Mouse (Mus musculus) MEL (cell line): Measurements from ENCODE around the gene Nt5dc1. TPM values are rescaled to one million over a fixed set of nuclear protein-coding genes. Genes with fewer than 3 reads are reported as not detected.

Experiments
- DNase-seq: peaks from one replicate; pipeline ENCODE4 v3.0.0; 2011; ENCODE audit warnings: low read depth, low spot score
- H3K27ac ChIP-seq: 2 replicates; pipeline ENCODE4 v1.5.1; 2012; ENCODE audit warnings: low read depth, mild to moderate bottlenecking, control low read depth, low read length, moderate library complexity; ENCODE audit not compliant: control insufficient read depth
- H3K27me3 ChIP-seq, 2 experiments: fragments of 150-350 bp in 1 of 2; sonication (generic) in 1 of 2; 2 replicates each; pipeline ENCODE4 v1.6.1; 2012; ENCODE audit warnings: low read length in 2 of 2, mild to moderate bottlenecking in 2 of 2, improper control_type of control experiment in 1 of 2, moderate library complexity in 1 of 2; ENCODE audit not compliant: insufficient read depth in 2 of 2, control insufficient read depth in 1 of 2
- H3K36me3 ChIP-seq, 2 experiments: 2 replicates each; pipeline ENCODE4 v1.6.1; 2012 to 2014; ENCODE audit warnings: low read length in 2 of 2, improper control_type of control experiment in 1 of 2, inconsistent platforms in 1 of 2, mild to moderate bottlenecking in 1 of 2; ENCODE audit not compliant: insufficient read depth in 2 of 2, control insufficient read depth in 1 of 2
- H3K4me1 ChIP-seq, 2 experiments: fragments of 150-350 bp in 1 of 2; sonication (generic) in 1 of 2; 2 replicates each; pipeline ENCODE4 v1.6.1; 2012; ENCODE audit warnings: low read length in 2 of 2, improper control_type of control experiment in 1 of 2, mild to moderate bottlenecking in 1 of 2; ENCODE audit not compliant: insufficient read depth in 2 of 2, control insufficient read depth in 1 of 2
- H3K4me3 ChIP-seq, 2 experiments: fragments of 150-350 bp in 1 of 2; sonication (generic) in 1 of 2; 2 replicates each; pipeline ENCODE4 v1.5.1; 2012; ENCODE audit warnings: low read depth in 2 of 2, low read length in 2 of 2, mild to moderate bottlenecking in 2 of 2, moderate library complexity in 2 of 2, control low read depth in 1 of 2, improper control_type of control experiment in 1 of 2; ENCODE audit not compliant: control insufficient read depth in 1 of 2, insufficient read depth in 1 of 2
- H3K79me2 ChIP-seq: 2 replicates; pipeline ENCODE4 v1.6.1; 2012; ENCODE audit warnings: mild to moderate bottlenecking, low read length, moderate library complexity; ENCODE audit not compliant: control insufficient read depth, poor library complexity, insufficient read depth
- H3K9ac ChIP-seq: 2 replicates; pipeline ENCODE4 v1.6.1; 2012; ENCODE audit warnings: low read depth, mild to moderate bottlenecking, control low read depth, low read length, moderate library complexity; ENCODE audit not compliant: control insufficient read depth, poor library complexity, severe bottlenecking
- H3K9me3 ChIP-seq: fragments of 150-350 bp; sonication (generic); replicated peaks from 2 replicates; pipeline ENCODE4 v1.6.1; 2012; ENCODE audit warnings: mild to moderate bottlenecking, low read length, improper control_type of control experiment, moderate library complexity; ENCODE audit not compliant: insufficient read depth
- BHLHE40 ChIP-seq: IDR thresholded peaks from 2 replicates; pipeline ENCODE4 v1.6.1; 2012; ENCODE audit warnings: low read depth, mild to moderate bottlenecking, inconsistent platforms, low read length, improper control_type of control experiment, borderline replicate concordance
- CHD1 ChIP-seq: IDR thresholded peaks from 2 replicates; pipeline ENCODE4 v1.6.1; 2012; ENCODE audit warnings: low read depth, mild to moderate bottlenecking, inconsistent platforms, low read length, improper control_type of control experiment
- CHD2 ChIP-seq: IDR thresholded peaks from 2 replicates; pipeline ENCODE4 v1.6.1; 2011; ENCODE audit warnings: low read length, improper control_type of control experiment
- CTCF ChIP-seq, 3 experiments: IDR thresholded peaks in 2 of 3; conservative IDR thresholded peaks in 1 of 3; 2 replicates each; pipeline ENCODE4 v1.5.1; 2011 to 2012; ENCODE audit warnings: low read length in 3 of 3, low read depth in 2 of 3, mild to moderate bottlenecking in 2 of 3, improper control_type of control experiment in 1 of 3, inconsistent platforms in 1 of 3, mixed read lengths in 1 of 3, moderate library complexity in 1 of 3; ENCODE audit not compliant: control insufficient read depth in 1 of 3, insufficient read depth in 1 of 3, poor library complexity in 1 of 3, severe bottlenecking in 1 of 3
- E2F4 ChIP-seq: IDR thresholded peaks from 2 replicates; pipeline ENCODE4 v1.6.1; 2011; ENCODE audit warnings: low read depth, low read length, improper control_type of control experiment, borderline replicate concordance
- ETS1 ChIP-seq: IDR thresholded peaks from 2 replicates; pipeline ENCODE4 v1.6.1; 2012; ENCODE audit warnings: low read depth, mild to moderate bottlenecking, inconsistent platforms, low read length, improper control_type of control experiment, moderate library complexity
- HCFC1 ChIP-seq: IDR thresholded peaks from 2 replicates; pipeline ENCODE4 v1.6.1; 2012; ENCODE audit warnings: low read depth, mild to moderate bottlenecking, inconsistent platforms, low read length, improper control_type of control experiment, moderate library complexity
- JUND ChIP-seq: IDR thresholded peaks from 2 replicates; pipeline ENCODE4 v1.6.1; 2011; ENCODE audit warnings: low read depth, mild to moderate bottlenecking, improper control_type of control experiment, low read length
- MAFK ChIP-seq: IDR thresholded peaks from 2 replicates; pipeline ENCODE4 v1.6.1; 2011; ENCODE audit warnings: low read depth, mild to moderate bottlenecking, low read length, improper control_type of control experiment, borderline replicate concordance
- MAX ChIP-seq: IDR thresholded peaks from 2 replicates; pipeline ENCODE4 v1.6.1; 2011; ENCODE audit warnings: low read length, improper control_type of control experiment
- MXI1 ChIP-seq: IDR thresholded peaks from 2 replicates; pipeline ENCODE4 v1.6.1; 2011; ENCODE audit warnings: mild to moderate bottlenecking, low read depth, low read length, improper control_type of control experiment
- MYC ChIP-seq: IDR thresholded peaks from 2 replicates; pipeline ENCODE4 v1.6.1; 2011; ENCODE audit warnings: low read depth, mild to moderate bottlenecking, low read length, improper control_type of control experiment, moderate library complexity
- NELFE ChIP-seq: IDR thresholded peaks from 2 replicates; pipeline ENCODE4 v1.6.1; 2011; ENCODE audit warnings: low read depth, low read length, improper control_type of control experiment
- NRF1 ChIP-seq: IDR thresholded peaks from 2 replicates; pipeline ENCODE4 v1.6.1; 2014; ENCODE audit warnings: low read depth, mild to moderate bottlenecking, inconsistent platforms, low read length, improper control_type of control experiment, moderate library complexity; ENCODE audit not compliant: poor library complexity, insufficient read depth, severe bottlenecking
- POLR2A ChIP-seq, 2 experiments: IDR thresholded peaks; 2 replicates each; pipeline ENCODE4 v1.6.1; 2011 to 2012; ENCODE audit warnings: low read length in 2 of 2, mild to moderate bottlenecking in 2 of 2, control low read depth in 1 of 2, improper control_type of control experiment in 1 of 2, low read depth in 1 of 2, moderate library complexity in 1 of 2; ENCODE audit not compliant: control insufficient read depth in 1 of 2, insufficient read depth in 1 of 2, poor library complexity in 1 of 2
- POLR2AphosphoS5 ChIP-seq: IDR thresholded peaks from 2 replicates; pipeline ENCODE4 v1.6.1; 2012; ENCODE audit warnings: low read depth, borderline replicate concordance, mild to moderate bottlenecking, inconsistent platforms, low read length, moderate library complexity, mixed read lengths
- RAD21 ChIP-seq: IDR thresholded peaks from 2 replicates; pipeline ENCODE4 v1.6.1; 2011; ENCODE audit warnings: mild to moderate bottlenecking, low read depth, low read length, improper control_type of control experiment
- SMC3 ChIP-seq: IDR thresholded peaks from 2 replicates; pipeline ENCODE4 v1.6.1; 2011; ENCODE audit warnings: low read depth, low read length, improper control_type of control experiment
- TAL1 ChIP-seq: IDR thresholded peaks from 2 replicates; pipeline ENCODE4 v1.6.1; 2012; ENCODE audit warnings: mild to moderate bottlenecking, inconsistent platforms, low read length, moderate library complexity, mixed read lengths
- TBP ChIP-seq: IDR thresholded peaks from 2 replicates; pipeline ENCODE4 v1.8.0; 2011; ENCODE audit warnings: low read depth, low read length, improper control_type of control experiment
- TCF12 ChIP-seq: IDR thresholded peaks from 2 replicates; pipeline ENCODE4 v1.6.1; 2014; ENCODE audit warnings: low read depth, mild to moderate bottlenecking, inconsistent platforms, low read length, improper control_type of control experiment, moderate library complexity
- USF2 ChIP-seq, 2 experiments: IDR thresholded peaks; 2 replicates each; pipeline ENCODE4 v1.6.1; 2011 to 2012; ENCODE audit warnings: improper control_type of control experiment in 2 of 2, low read length in 2 of 2, borderline replicate concordance in 1 of 2, inconsistent platforms in 1 of 2, low read depth in 1 of 2, mild to moderate bottlenecking in 1 of 2; ENCODE audit not compliant: insufficient read depth in 1 of 2
- ZKSCAN1 ChIP-seq: IDR thresholded peaks from 2 replicates; pipeline ENCODE4 v1.6.1; 2012; ENCODE audit warnings: low read depth, mild to moderate bottlenecking, inconsistent platforms, low read length, improper control_type of control experiment, moderate library complexity
- ZNF384 ChIP-seq: IDR thresholded peaks from 2 replicates; pipeline ENCODE4 v1.6.1; 2012; ENCODE audit warnings: low read depth, mild to moderate bottlenecking, inconsistent platforms, low read length, improper control_type of control experiment
- polyA plus RNA-seq, 2 experiments: library from polyadenylated mRNA; stranded (reverse) in 1 of 2; unstranded in 1 of 2; fragments of >175 nt in 1 of 2; fragments of >200 nt in 1 of 2; gene quantifications; 2 replicates each; pipeline versions ENCODE4 v1.2.1 to v1.2.4; 2012; ENCODE audit warnings: low replicate concordance in 2 of 2, low read depth in 1 of 2; ENCODE audit not compliant: insufficient read length in 2 of 2, insufficient read depth in 1 of 2, missing spikeins in 1 of 2
- total RNA-seq: library from RNA; depleted of rRNA; stranded (reverse); fragments of 300-350 nt; gene quantifications from 2 replicates; pipeline ENCODE4 v1.2.3, GENCODE M21; 2012

Nt5dc1 gene
- total and polyA plus RNA-seq, 3 experiments: 8.9 to 11.5 TPM; not detected in 1

GRCm38 (mm10) chr10:34385636-34386035, 32.7 kb downstream of the Nt5dc1 start:
- no peaks in the 10 kb centered on the region for H3K9me3 ChIP-seq
- H3K36me3 ChIP-seq: peaks cover 0 to 2% of the 10 kb centered on the region in 2 experiments; a peak in 1 of 4 replicates
- H3K27me3 ChIP-seq: no peaks in the 10 kb centered on the region
- TF ChIP-seq POLR2AphosphoS5 (no peak), ZKSCAN1 (no peak), ETS1 (no peak), POLR2A (IDR thresholded peaks at IDR 0.05; ENCODE audit: control insufficient read depth in 1 of 2, insufficient read depth in 1 of 2, low read depth in 1 of 2, low read length in 2 of 2, poor library complexity in 1 of 2) (no peak), MAFK (no peak), E2F4 (no peak), CHD2 (no peak), TAL1 (no peak), NELFE (no peak), CHD1 (no peak), NRF1 (no peak), TCF12 (no peak), SMC3 (no peak), JUND (no peak), MAX (no peak)
- no peaks in the 10 kb centered on the region for H3K4me1 ChIP-seq
- H3K79me2 ChIP-seq: no peaks in the 10 kb centered on the region
- H3K9ac ChIP-seq: no peak overlapping the region
- H3K4me3 ChIP-seq: no peak overlapping the region
- DNase-seq: no peak
- no peak overlapping the region for H3K27ac ChIP-seq

GRCm38 (mm10) chr10:34373332-34373731, 45.0 kb downstream of the Nt5dc1 start:
- Histone ChIP-seq H3K9me3 (no peaks in the 10 kb centered on the region), H3K4me1 (no peaks in the 10 kb centered on the region)
- no peak for DNase-seq

GRCm38 (mm10) chr10:34368138-34368537, 50.2 kb downstream of the Nt5dc1 start:
- Histone ChIP-seq H3K27me3 (no peaks in the 10 kb centered on the region), H3K36me3 (no peaks in the 10 kb centered on the region), H3K79me2 (no peaks in the 10 kb centered on the region), H3K4me3 (no peak overlapping the region), H3K4me1 (no peaks in the 10 kb centered on the region), H3K9me3 (no peaks in the 10 kb centered on the region), H3K9ac (no peak overlapping the region), H3K27ac (no peak overlapping the region)
- peak; percentile 28 for DNase-seq
- TF ChIP-seq RAD21 (peak; percentile 18), POLR2AphosphoS5 (no peak), ZNF384 (no peak), BHLHE40 (no peak), HCFC1 (no peak), MXI1 (no peak), SMC3 (peak; percentile 37; the same call in 1 of the 2 replicates), CTCF (IDR thresholded peaks at IDR 0.05 in 2 of 3, conservative IDR thresholded peaks at IDR 0.05 in 1 of 3; ENCODE audit: control insufficient read depth in 1 of 3, insufficient read depth in 1 of 3, low read depth in 2 of 3, low read length in 3 of 3, poor library complexity in 1 of 3, severe bottlenecking in 1 of 3) (peak; percentile 42 to 51 (median 45); a peak in 5 of 6 replicates), USF2 (IDR thresholded peaks at IDR 0.05; ENCODE audit: borderline replicate concordance in 1 of 2, insufficient read depth in 1 of 2, low read depth in 1 of 2, low read length in 2 of 2) (no peak), MYC (no peak)

More at GRCm38 (mm10) chr10:34373332-34373731, 45.0 kb downstream of the Nt5dc1 start:
- Histone ChIP-seq H3K27ac (no peak overlapping the region), H3K9ac (no peak overlapping the region), H3K27me3 (no peaks in the 10 kb centered on the region), H3K79me2 (no peaks in the 10 kb centered on the region), H3K36me3 (no peaks in the 10 kb centered on the region), H3K4me3 (no peak overlapping the region)
- TF ChIP-seq TBP: no peak
